Mouse (Mus musculus): ENCODE measurements around the gene Arid3b. TPM values are rescaled to one million over a fixed set of nuclear protein-coding genes. Genes with fewer than 3 reads are reported as not detected.

Gene Arid3b
- total and polyA plus RNA-seq, 3 experiments: 16.7 to 105 (median 33.4) TPM

Other genes with a start within 250 kb of the Arid3b start
- 10.5 and 11.4 TPM in 2 replicates for gene Ulk3, start 247.3 kb downstream of the Arid3b start, total RNA-seq (2012; rRNA removed)
- gene Ulk3, start 247.3 kb downstream of the Arid3b start, total RNA-seq (2014; rRNA removed): 1.8 and 2.6 TPM in 2 replicates
- 10.0 and 11.8 TPM in 2 replicates for gene Ulk3, start 247.3 kb downstream of the Arid3b start, polyA plus RNA-seq (2012; ENCODE audit: insufficient read length, low read depth)
- not detected in 2 replicates for gene Cplx3, start 230.5 kb downstream of the Arid3b start, total RNA-seq (2012; rRNA removed)
- gene Cplx3, start 230.5 kb downstream of the Arid3b start, total RNA-seq (2014; rRNA removed): not detected in 2 replicates
- 0.09 TPM in 1 of 2 replicates, not detected in the other for gene Cplx3, start 230.5 kb downstream of the Arid3b start, polyA plus RNA-seq (2012; ENCODE audit: insufficient read length, low read depth)
- 0.08 TPM in 1 of 2 replicates, not detected in the other for gene Lman1l, start 216.0 kb downstream of the Arid3b start, total RNA-seq (2012; rRNA removed)
- gene Lman1l, start 216.0 kb downstream of the Arid3b start, total RNA-seq (2014; rRNA removed): not detected in 2 replicates
- 0.19 and 0.29 TPM in 2 replicates for gene Lman1l, start 216.0 kb downstream of the Arid3b start, polyA plus RNA-seq (2012; ENCODE audit: insufficient read length, low read depth)
- gene Csk, start 183.2 kb downstream of the Arid3b start, total RNA-seq (2012; rRNA removed): 111 and 122 TPM in 2 replicates
- gene Csk, start 183.2 kb downstream of the Arid3b start, total RNA-seq (2014; rRNA removed): 111 and 125 TPM in 2 replicates
- 139 and 153 TPM in 2 replicates for gene Csk, start 183.2 kb downstream of the Arid3b start, polyA plus RNA-seq (2012; ENCODE audit: insufficient read length, low read depth)
- gene Cyp1a2, start 153.1 kb downstream of the Arid3b start, total RNA-seq (2012; rRNA removed): not detected in 2 replicates
- not detected in 2 replicates for gene Cyp1a2, start 153.1 kb downstream of the Arid3b start, total RNA-seq (2014; rRNA removed)
- gene Cyp1a2, start 153.1 kb downstream of the Arid3b start, polyA plus RNA-seq (2012; ENCODE audit: insufficient read length, low read depth): not detected in 2 replicates
- gene Cyp1a1, start 148.9 kb downstream of the Arid3b start, total RNA-seq (2012; rRNA removed): 0.08 and 0.13 TPM in 2 replicates
- 0.11 and 0.19 TPM in 2 replicates for gene Cyp1a1, start 148.9 kb downstream of the Arid3b start, total RNA-seq (2014; rRNA removed)
- not detected in 2 replicates for gene Cyp1a1, start 148.9 kb downstream of the Arid3b start, polyA plus RNA-seq (2012; ENCODE audit: insufficient read length, low read depth)
- 9.6 and 10.6 TPM in 2 replicates for gene Edc3, start 128.3 kb downstream of the Arid3b start, total RNA-seq (2012; rRNA removed)
- gene Edc3, start 128.3 kb downstream of the Arid3b start, total RNA-seq (2014; rRNA removed): 10.9 and 13.6 TPM in 2 replicates
- gene Edc3, start 128.3 kb downstream of the Arid3b start, polyA plus RNA-seq (2012; ENCODE audit: insufficient read length, low read depth): 24.1 and 27.9 TPM in 2 replicates
- gene Clk3, start 70.9 kb downstream of the Arid3b start, total RNA-seq (2012; rRNA removed): 39.9 and 46.7 TPM in 2 replicates
- 69.0 and 87.7 TPM in 2 replicates for gene Clk3, start 70.9 kb downstream of the Arid3b start, total RNA-seq (2014; rRNA removed)
- 62.4 and 67.9 TPM in 2 replicates for gene Clk3, start 70.9 kb downstream of the Arid3b start, polyA plus RNA-seq (2012; ENCODE audit: insufficient read length, low read depth)
- gene Ubl7, start 74.2 kb upstream of the Arid3b start, total RNA-seq (2012; rRNA removed): 31.2 and 37.3 TPM in 2 replicates
- gene Ubl7, start 74.2 kb upstream of the Arid3b start, total RNA-seq (2014; rRNA removed): 19.9 and 24.7 TPM in 2 replicates
- 73.3 and 81.1 TPM in 2 replicates for gene Ubl7, start 74.2 kb upstream of the Arid3b start, polyA plus RNA-seq (2012; ENCODE audit: insufficient read length, low read depth)
- 113 and 181 TPM in 2 replicates for gene Sema7a, start 103.3 kb upstream of the Arid3b start, total RNA-seq (2012; rRNA removed)
- 78.2 and 88.6 TPM in 2 replicates for gene Sema7a, start 103.3 kb upstream of the Arid3b start, total RNA-seq (2014; rRNA removed)
- gene Sema7a, start 103.3 kb upstream of the Arid3b start, polyA plus RNA-seq (2012; ENCODE audit: insufficient read length, low read depth): 81.9 and 89.4 TPM in 2 replicates
- 2.6 and 4.6 TPM in 2 replicates for gene Cyp11a1, start 169.6 kb upstream of the Arid3b start, total RNA-seq (2012; rRNA removed)
- 8.3 and 9.0 TPM in 2 replicates for gene Cyp11a1, start 169.6 kb upstream of the Arid3b start, total RNA-seq (2014; rRNA removed)
- 12.1 and 12.8 TPM in 2 replicates for gene Cyp11a1, start 169.6 kb upstream of the Arid3b start, polyA plus RNA-seq (2012; ENCODE audit: insufficient read length, low read depth)
- gene Stra6, start 227.0 kb upstream of the Arid3b start, total RNA-seq (2012; rRNA removed): 0.08 TPM in 1 of 2 replicates, not detected in the other
- 0.08 TPM in 1 of 2 replicates, not detected in the other for gene Stra6, start 227.0 kb upstream of the Arid3b start, total RNA-seq (2014; rRNA removed)
- 0.08 and 0.09 TPM in 2 replicates for gene Stra6, start 227.0 kb upstream of the Arid3b start, polyA plus RNA-seq (2012; ENCODE audit: insufficient read length, low read depth)